Mouse (Mus musculus) thymus, adult 2 months (tissue): Measurements from ENCODE around the gene Cdc42bpg.

Experiments
- CTCF ChIP-seq: fragments of 200-500 bp; IDR thresholded peaks from 2 replicates; pipeline ENCODE4 v1.5.1; 2012; ENCODE audit warnings: mild to moderate bottlenecking, control low read depth, low read length, moderate library complexity, borderline replicate concordance; ENCODE audit not compliant: control insufficient read depth, poor library complexity, insufficient read depth; ENCODE audit errors: extremely low read depth
- POLR2A ChIP-seq: fragments of 200-500 bp; IDR thresholded peaks from 2 replicates; pipeline ENCODE4 v1.6.1; 2012; ENCODE audit warnings: mild to moderate bottlenecking, low read length, control low read depth, moderate library complexity; ENCODE audit not compliant: control insufficient read depth, poor library complexity, insufficient read depth; ENCODE audit errors: extremely low read depth

- TF ChIP-seq POLR2A, result no peak
- no peak for TF ChIP-seq CTCF
These were observed 24.9 kb downstream of the Cdc42bpg start for GRCm38 (mm10) chr19:6331178-6331577.
